Mouse (Mus musculus): ENCODE measurements around the gene Tmem132a.

DNA sequence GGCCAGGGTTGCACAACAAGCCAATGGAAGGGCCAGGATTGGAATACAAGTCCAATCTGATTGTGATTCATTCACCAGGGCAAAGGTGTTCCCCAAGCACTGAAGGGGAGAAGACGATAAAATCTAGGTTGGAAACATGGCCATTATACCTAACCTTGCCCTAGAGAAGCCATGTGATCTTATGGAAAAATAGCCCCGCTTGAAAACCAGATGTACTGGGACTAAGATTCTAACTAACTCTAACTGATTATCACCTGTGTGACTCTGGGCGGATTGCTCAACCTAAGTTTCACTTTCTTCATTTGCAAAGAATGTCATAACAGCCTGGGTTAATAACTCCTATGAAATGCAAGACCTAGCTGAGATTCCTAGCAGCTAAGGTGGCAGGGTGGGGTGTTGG lies 14.3 kb downstream of the Tmem132a start:
- no peak for TF ChIP-seq ZC3H11A (IDR thresholded peaks at IDR 0.05; ENCODE audit: low read depth, low read length)
- no peak for TF ChIP-seq ZKSCAN1 (IDR thresholded peaks at IDR 0.05; ENCODE audit: low read depth, low read length)
- TF ChIP-seq EP300 (IDR thresholded peaks at IDR 0.05; ENCODE audit: low read depth in 1 of 2, low read length in 2 of 2), result no peak
- no peak for TF ChIP-seq NRF1 (IDR thresholded peaks at IDR 0.05; ENCODE audit: insufficient read depth, low read depth, low read length, poor library complexity, severe bottlenecking)
- TF ChIP-seq TCF12 (IDR thresholded peaks at IDR 0.05; ENCODE audit: low read depth, low read length), result no peak
- no peak for TF ChIP-seq CTCF (IDR thresholded peaks at IDR 0.05 in 2 of 3, conservative IDR thresholded peaks at IDR 0.05 in 1 of 3; ENCODE audit: control insufficient read depth in 1 of 3, insufficient read depth in 1 of 3, low read depth in 2 of 3, low read length in 3 of 3, poor library complexity in 1 of 3, severe bottlenecking in 1 of 3)

All from MEL (cell line).